Mouse (Mus musculus) mammary gland, adult 2 months (tissue): ENCODE results near the gene Ebi3. TPM values are rescaled to one million over a fixed set of nuclear protein-coding genes. Genes with fewer than 3 reads are reported as not detected.

Experiments used
- polyA plus RNA-seq: library from polyadenylated mRNA; depleted of rRNA; stranded (reverse); fragments of >200 nt; gene quantifications from 2 replicates; pipeline ENCODE4 v1.2.3, GENCODE M21; 2012; ENCODE audit warnings: low replicate concordance; rRNA removed

The Ebi3 gene
- 23.6 and 33.9 TPM in 2 replicates for polyA plus RNA-seq

DNA sequence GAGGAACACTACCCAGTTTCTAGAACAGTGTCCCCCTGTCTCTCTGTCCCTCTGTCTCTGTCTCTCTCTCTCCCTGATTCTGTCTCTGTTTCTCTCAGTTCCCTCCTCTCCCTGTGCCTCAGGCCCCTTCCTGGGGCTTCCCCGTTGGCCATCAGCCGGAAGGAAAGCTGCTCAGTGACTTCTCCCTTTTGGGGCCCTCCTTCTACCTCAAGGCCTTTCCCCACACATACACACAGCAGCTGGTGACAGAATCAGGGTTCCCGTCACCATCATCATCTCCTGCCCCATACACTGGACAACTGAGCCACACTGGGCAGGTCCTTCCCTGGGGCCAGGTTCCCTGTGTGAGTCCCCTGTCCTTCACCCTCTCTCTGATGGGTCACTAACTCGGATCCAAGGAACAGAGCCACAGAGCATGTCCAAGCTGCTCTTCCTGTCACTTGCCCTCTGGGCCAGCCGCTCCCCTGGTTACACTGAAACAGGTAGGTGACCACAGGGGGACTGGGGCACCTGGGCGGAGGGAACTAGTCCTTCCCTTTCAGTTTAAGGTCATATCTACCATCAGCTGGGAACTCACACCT lies at the start of gene Ebi3:
TSS of gene Ebi3 (plus strand) at position 194 of the 581 bp plus-strand sequence.

DNA sequence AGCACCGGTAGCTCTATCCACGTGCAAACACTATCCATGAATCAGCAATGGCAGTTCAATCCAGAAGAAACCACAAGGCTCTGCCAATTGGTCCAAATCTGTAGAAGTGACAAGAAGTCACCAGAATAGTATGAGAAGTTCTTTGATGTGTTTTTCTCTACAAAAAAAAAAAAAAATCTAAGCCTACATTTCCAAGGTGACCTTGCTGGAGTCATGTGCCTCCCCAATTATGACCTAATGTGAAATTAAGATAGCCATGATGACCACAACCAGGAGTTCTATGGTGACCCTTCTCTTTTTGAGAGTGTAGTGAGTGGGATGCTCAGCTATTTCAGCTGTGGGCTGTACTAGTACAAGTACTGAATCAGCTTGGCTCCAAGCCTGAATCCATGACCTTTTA lies 3.0 kb upstream of the Ebi3 start, which contains the start of gene Zfp119b:
TSS of gene Zfp119b (minus strand) at position 101 of the 400 bp plus-strand sequence.

DNA sequence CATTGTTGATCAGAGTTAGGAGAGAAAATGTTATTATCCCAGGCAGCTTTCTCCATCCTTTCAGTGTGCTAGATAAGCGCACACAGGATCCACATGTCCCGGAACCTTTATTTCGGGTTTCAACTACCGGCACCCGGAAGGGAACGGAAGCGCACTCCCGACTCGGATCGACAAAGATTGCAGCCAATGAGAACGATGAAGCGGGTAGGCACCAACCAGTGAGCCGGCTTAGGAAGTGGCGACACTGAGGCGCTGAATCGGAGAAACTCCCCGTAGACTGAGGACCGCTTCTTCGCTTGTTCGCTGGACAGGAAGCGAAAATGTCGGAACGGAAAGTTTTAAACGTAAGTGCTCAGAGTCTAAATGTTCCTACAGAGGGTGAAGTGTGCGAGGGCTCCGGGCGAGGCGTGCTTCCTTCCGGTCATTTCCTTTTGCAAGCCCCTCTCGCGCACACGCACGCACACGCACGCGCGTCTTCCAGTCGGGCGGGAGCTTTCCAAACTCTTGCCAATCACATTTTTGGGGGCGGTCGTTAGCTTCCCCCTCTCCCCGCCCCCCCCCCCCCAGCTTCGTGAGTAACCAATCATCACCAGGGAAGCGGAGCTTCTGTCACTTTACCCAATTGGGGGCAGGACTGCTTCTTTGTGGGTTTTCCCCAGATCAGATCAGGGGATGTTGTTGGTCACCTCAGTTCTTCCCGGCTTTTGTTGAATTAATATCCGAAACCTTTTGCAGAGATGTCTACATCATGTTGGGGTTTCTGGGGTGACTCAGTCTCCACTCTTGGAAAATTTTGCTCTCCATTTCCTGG lies 6.7 kb downstream of the Ebi3 start, which contains the start of gene Yju2:
TSS of gene Yju2 (plus strand) at position 182 of the 811 bp plus-strand sequence.

DNA sequence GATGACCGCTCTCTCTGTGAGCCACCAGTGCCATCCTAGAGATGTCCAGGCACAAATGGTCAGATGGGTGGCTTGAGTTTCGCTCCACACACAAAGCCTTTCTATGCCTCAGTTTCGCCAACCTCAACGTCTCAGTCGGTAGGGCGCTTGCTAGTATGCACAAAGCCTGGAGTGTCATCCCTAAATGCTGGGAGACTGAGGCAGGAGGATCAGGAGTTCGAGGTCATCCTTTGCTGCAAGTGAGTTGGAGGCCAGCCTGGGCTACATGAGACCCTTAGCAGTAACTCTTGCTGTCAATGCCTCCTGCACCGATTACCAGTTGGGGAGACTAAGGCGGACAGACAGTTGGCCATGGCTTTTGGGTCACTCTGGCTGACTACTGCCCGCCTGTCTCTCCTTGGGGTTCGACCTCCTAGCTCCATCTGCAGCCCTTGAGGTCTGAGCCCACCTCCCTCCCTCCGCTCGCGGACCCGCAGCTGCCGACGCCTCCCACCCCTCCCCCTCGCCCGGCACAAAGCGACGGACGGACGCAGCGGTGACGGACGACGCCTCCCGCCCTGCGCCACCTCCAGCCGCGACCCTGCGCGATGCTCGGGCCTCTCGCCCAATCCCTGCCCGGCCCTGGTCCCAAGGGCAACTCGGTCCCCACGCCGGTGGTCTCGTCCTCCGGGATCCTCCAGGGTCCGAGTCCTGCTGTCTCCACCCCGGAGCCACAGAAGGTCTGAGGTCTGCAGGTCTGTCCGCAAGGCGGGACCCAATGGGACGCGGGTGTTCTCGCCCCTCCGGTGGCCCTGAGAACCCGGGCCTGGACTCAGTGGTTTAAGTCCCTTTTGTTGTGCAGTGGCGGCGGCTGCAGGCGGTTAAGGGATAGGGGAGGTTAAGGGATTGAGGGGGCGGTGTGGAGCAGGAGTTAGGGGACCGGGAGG lies 17.8 kb downstream of the Ebi3 start, which contains the start of gene Shd:
TSS of gene Shd (plus strand) at position 502 of the 926 bp plus-strand sequence.

DNA sequence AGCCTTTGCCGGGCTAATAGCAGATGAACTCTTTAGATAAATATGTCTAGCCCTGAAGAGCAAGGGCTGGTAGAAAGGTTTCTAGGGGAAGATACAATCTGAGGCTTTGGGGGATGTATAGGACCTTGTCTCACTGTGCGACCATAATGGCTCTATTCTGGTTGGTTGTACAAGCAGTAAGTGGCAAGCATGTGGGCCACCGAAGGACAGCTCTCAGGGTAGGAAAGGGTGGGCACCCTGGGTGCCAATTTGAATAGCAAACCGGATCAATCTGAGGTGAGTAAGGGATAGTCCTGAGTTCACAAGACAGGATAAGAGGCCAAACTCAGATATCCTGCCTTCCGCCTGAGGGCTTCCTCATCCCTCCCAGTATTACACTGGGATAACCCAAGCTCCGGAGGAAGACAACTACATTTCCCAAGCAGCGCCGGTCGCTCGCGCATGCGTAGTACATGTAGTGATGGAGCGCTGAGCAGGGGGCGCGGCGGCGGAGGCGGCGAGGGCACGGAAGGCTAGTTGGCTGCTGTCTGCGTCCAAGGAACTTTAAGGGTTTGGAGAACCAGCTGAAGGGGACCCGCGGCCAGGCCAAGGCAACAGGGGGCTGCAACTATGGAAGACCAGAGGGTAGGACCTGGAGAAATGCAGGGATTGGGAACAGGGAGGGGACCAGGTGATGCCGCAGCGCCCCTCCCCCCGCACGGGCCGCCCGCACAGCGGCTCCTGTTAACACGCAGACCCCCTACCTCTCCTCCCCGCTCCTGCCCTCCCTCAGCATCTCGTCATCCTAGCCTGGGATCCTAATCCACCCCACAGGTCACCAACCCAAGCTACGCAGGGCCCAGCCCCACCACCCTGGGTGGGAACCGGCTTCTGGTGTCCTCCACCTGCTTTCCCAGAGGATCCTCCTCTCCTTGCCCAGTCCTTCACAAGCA lies 33.9 kb downstream of the Ebi3 start, which contains the start of gene Fsd1:
TSS of gene Fsd1 (plus strand) at position 480 of the 932 bp plus-strand sequence.

DNA sequence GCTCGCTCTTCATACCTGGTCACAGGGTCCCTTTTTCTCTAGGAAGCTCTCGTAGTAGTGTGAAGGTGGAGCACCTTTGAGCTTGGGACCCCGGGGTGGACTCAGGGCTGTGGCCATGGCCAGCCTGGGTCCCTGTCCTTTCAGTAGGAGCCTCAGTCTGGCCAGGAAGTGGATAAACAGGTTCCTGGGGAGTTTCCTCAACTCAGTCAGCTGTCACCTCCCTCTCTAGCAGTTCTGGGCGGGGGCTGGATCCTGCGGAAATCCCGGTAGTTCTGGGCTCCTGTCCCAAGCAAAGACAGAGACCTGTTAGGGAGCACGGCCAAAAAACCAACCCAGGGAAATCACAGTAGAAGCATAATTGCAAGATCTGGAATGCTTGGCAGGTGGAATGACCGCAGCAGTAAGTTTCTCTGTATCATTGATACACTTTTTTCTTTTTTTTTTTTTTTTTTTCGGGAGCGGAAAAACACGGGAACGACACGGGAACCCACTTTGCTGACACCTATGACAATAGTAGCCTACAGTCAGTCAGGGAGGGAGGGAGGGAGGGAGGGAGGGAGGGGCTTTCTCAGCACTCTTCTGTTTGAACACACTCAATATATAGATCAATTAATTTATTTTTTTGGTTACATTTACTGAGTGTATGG lies 53.1 kb downstream of the Ebi3 start, which contains the start of the genes Stap2 and Mpnd:
TSS of gene Stap2 (minus strand) at position 170 of the 647 bp plus-strand sequence.
TSS of gene Mpnd (plus strand) at position 297 of the 647 bp plus-strand sequence.

Other genes with a start within 250 kb of the Ebi3 start
- gene Pot1b, start 240.0 kb upstream of the Ebi3 start, polyA plus RNA-seq, result 1.7 and 5.9 TPM in 2 replicates
- 1.3 and 3.4 TPM in 2 replicates for gene Adgre4, start 202.7 kb upstream of the Ebi3 start, polyA plus RNA-seq
- gene Zfp119a, start 73.7 kb upstream of the Ebi3 start, polyA plus RNA-seq, result 0.10 and 0.68 TPM in 2 replicates
- 0.65 and 1.2 TPM in 2 replicates for gene Zfp959, start 60.5 kb upstream of the Ebi3 start, polyA plus RNA-seq
- gene Zfp119b, start 3.1 kb upstream of the Ebi3 start, polyA plus RNA-seq, result 0.11 and 0.57 TPM in 2 replicates
- 5.2 and 7.6 TPM in 2 replicates for gene Yju2, start 6.5 kb downstream of the Ebi3 start, polyA plus RNA-seq
- gene Shd, start 17.8 kb downstream of the Ebi3 start, polyA plus RNA-seq, result 1.2 and 1.6 TPM in 2 replicates
- gene Fsd1, start 33.9 kb downstream of the Ebi3 start, polyA plus RNA-seq, result 0.40 and 0.85 TPM in 2 replicates
- 40.2 and 48.1 TPM in 2 replicates for gene Stap2, start 52.9 kb downstream of the Ebi3 start, polyA plus RNA-seq
- 129 and 143 TPM in 2 replicates for gene Mpnd, start 53.1 kb downstream of the Ebi3 start, polyA plus RNA-seq
- 97.9 and 107 TPM in 2 replicates for gene Sh3gl1, start 84.0 kb downstream of the Ebi3 start, polyA plus RNA-seq
- 1.5 and 2.4 TPM in 2 replicates for gene Chaf1a, start 87.8 kb downstream of the Ebi3 start, polyA plus RNA-seq
- 66.4 and 86.9 TPM in 2 replicates for gene Ubxn6, start 122.4 kb downstream of the Ebi3 start, polyA plus RNA-seq
- gene Hdgfl2, start 127.0 kb downstream of the Ebi3 start, polyA plus RNA-seq, result 32.3 and 44.8 TPM in 2 replicates
- gene Plin4, start 157.2 kb downstream of the Ebi3 start, polyA plus RNA-seq, result 524 and 611 TPM in 2 replicates
- gene Plin5, start 165.0 kb downstream of the Ebi3 start, polyA plus RNA-seq, result 21.3 and 28.0 TPM in 2 replicates
- 252 and 470 TPM in 2 replicates for gene Lrg1, start 169.4 kb downstream of the Ebi3 start, polyA plus RNA-seq
- 11.2 and 35.0 TPM in 2 replicates for gene Sema6b, start 187.7 kb downstream of the Ebi3 start, polyA plus RNA-seq
- gene Tnfaip8l1, start 209.8 kb downstream of the Ebi3 start, polyA plus RNA-seq, result 10.9 and 13.6 TPM in 2 replicates
- 52.0 and 64.7 TPM in 2 replicates for gene Mydgf, start 231.3 kb downstream of the Ebi3 start, polyA plus RNA-seq